9 mouse cellular contexts compared by ENCODE assay signal in genomic region chr7:35447996-35448846, GRCm38 (mm10). TPM values are rescaled to one million over a fixed set of nuclear protein-coding genes. Genes with fewer than 3 reads are reported as not detected.
A peak's percentile ranks its signal among the peaks of the same experiment; 100 is the strongest.
DNase-seq lines count a peak whose midpoint lies in the region; ATAC-seq and TF ChIP-seq lines count a peak whose summit lies in the region.
"Had no signal": no experiment of that assay in that cellular context is flagged by ENCODE, and none has a peak within 500 bp of the region (broad histone marks: within the 10 kb centered on the region; RNA-seq: fewer than 3 reads in every experiment).

Gene Slc7a9 (plus strand): TSS chr7:35448796.

- H3K4me3 ChIP-seq in hindbrain, embryonic 11.5 days (ENCODE audit: low read depth, low read length): no peak within 1 kb of the TSS
- no peak within 1 kb of the TSS for H3K4me3 ChIP-seq in hindbrain, embryonic 12.5 days
- H3K4me3 ChIP-seq in kidney, adult 2 months (ENCODE audit: insufficient read depth, low read depth, low read length): peak within 1 kb of the TSS; percentile 41

- H3K9ac ChIP-seq in hindbrain, embryonic 11.5 days (ENCODE audit: low read depth, low read length): no peak within 1 kb of the TSS
- no peak within 1 kb of the TSS for H3K9ac ChIP-seq in hindbrain, embryonic 12.5 days

- H3K9me3 ChIP-seq in hindbrain, embryonic 11.5 days (ENCODE audit: control insufficient read depth, low read length): no peaks in the 10 kb centered on the region
- H3K9me3 ChIP-seq in hindbrain, embryonic 12.5 days (replicated peaks): no peaks in the 10 kb centered on the region

- H3K27ac ChIP-seq in hindbrain, embryonic 11.5 days (ENCODE audit: low read depth, low read length): no peak within 1 kb of the TSS
- H3K27ac ChIP-seq in hindbrain, embryonic 12.5 days: no peak within 1 kb of the TSS
- H3K27ac ChIP-seq in kidney, adult 2 months (ENCODE audit: insufficient read depth, low read depth, low read length): peak within 1 kb of the TSS; percentile 61

- DNase-seq in hindbrain, embryonic 11.5 days (ENCODE audit: low spot score): peak; percentile 3
- peak; percentile 82 for DNase-seq in ZHBTc4 (ENCODE audit: low read depth, low spot score)
- DNase-seq in kidney, adult 2 months: peak; percentile 94
- peak; percentile 2 for DNase-seq in ovary, postnatal 14 days (ENCODE audit: low spot score)
- no peak for DNase-seq in cerebellum, adult 9-10 months
- no peak for DNase-seq in spleen, postnatal 14 days (ENCODE audit: low spot score in 2 of 2)
- DNase-seq: layer of hippocampus, adult 9-11 months had no signal

- no peaks in the 10 kb centered on the region for H3K4me1 ChIP-seq in hindbrain, embryonic 11.5 days (replicated peaks; ENCODE audit: control insufficient read depth, insufficient read depth, low read length)
- H3K4me1 ChIP-seq in hindbrain, embryonic 12.5 days: peaks cover 4% of the 10 kb centered on the region
- peaks cover 12% of the 10 kb centered on the region; the same call in 1 of the 2 replicates for H3K4me1 ChIP-seq in kidney, adult 2 months (ENCODE audit: control insufficient read depth, insufficient read depth, low read length)

- no peaks in the 10 kb centered on the region for H3K36me3 ChIP-seq in hindbrain, embryonic 11.5 days (ENCODE audit: control insufficient read depth, insufficient read depth, low read length)
- no peaks in the 10 kb centered on the region for H3K36me3 ChIP-seq in hindbrain, embryonic 12.5 days
- no peaks in the 10 kb centered on the region for H3K36me3 ChIP-seq in kidney, adult 2 months (ENCODE audit: control insufficient read depth, insufficient read depth, low read length)

- ATAC-seq in hindbrain, embryonic 11.5 days (ENCODE audit: low FRiP score): no peak
- ATAC-seq in hindbrain, embryonic 12.5 days (ENCODE audit: low FRiP score): no peak
- no peak for ATAC-seq in CD4-positive, CD25-positive, alpha-beta regulatory T cell, adult 4 months

- TF ChIP-seq POLR2A in kidney, adult 2 months (IDR thresholded peaks at IDR 0.05; ENCODE audit: low read depth, low read length): no peak

- H3K4me2 ChIP-seq in hindbrain, embryonic 11.5 days (replicated peaks; ENCODE audit: low read depth, low read length): no peak within 1 kb of the TSS
- H3K4me2 ChIP-seq in hindbrain, embryonic 12.5 days (replicated peaks): no peak within 1 kb of the TSS

- H3K27me3 ChIP-seq in hindbrain, embryonic 11.5 days (ENCODE audit: control insufficient read depth, insufficient read depth, low read length): no peaks in the 10 kb centered on the region
- H3K27me3 ChIP-seq in hindbrain, embryonic 12.5 days: no peaks in the 10 kb centered on the region
- H3K27me3 ChIP-seq in kidney, adult 2 months (replicated peaks; ENCODE audit: control insufficient read depth, insufficient read depth, low read length): no peaks in the 10 kb centered on the region

- 28% methylated on average over 15 of the region's 15 CpGs for WGBS in hindbrain, embryonic 11.5 days
- 32% methylated on average over 15 of the region's 15 CpGs for WGBS in hindbrain, embryonic 12.5 days
- WGBS in kidney, adult 2 months: 15% methylated on average over 15 of the region's 15 CpGs

- TF ChIP-seq CTCF in kidney, adult 2 months (conservative IDR thresholded peaks at IDR 0.05; ENCODE audit: insufficient read depth, insufficient read length, low read depth, low read length): no peak

RNA-seq across cellular contexts. Expression of gene Slc7a9, which starts in this region (rescaled TPM):
- 0.17 TPM in 1 of 2 replicates, not detected in the other for polyA plus RNA-seq in hindbrain, embryonic 11.5 days (2014; fragmentation: Nextera tagmentation; extraction: Ambion mirVana)
- not detected in 2 replicates for polyA plus RNA-seq in hindbrain, embryonic 12.5 days (2016; fragmentation: Nextera tagmentation; extraction: Ambion mirVana)
- 329 and 355 TPM in 2 replicates for polyA plus RNA-seq in kidney, adult 2 months (2012; rRNA removed)
- not detected for polyA plus RNA-seq in CD4-positive, CD25-positive, alpha-beta regulatory T cell, adult 4 months (2017; shearing (Covaris generic))

Comparison
In these comparisons a context has a peak if more than half of its experiments do, and no peak if none do; other contexts are left out.
1. RNA of gene Slc7a9 (polyA plus RNA-seq): 329 to 355 TPM in kidney, adult 2 months; not detected in hindbrain, embryonic 12.5 days, 0.17 TPM in hindbrain, embryonic 11.5 days and not detected in CD4-positive, CD25-positive, alpha-beta regulatory T cell, adult 4 months; every median in the first group is over 100 times any median in the second.
2. Peak in DNase-seq in hindbrain, embryonic 11.5 days; RNA of the gene not detected or under 1 TPM.
3. DNase-seq: peak in ZHBTc4 (single experiment), kidney, adult 2 months (single experiment) and ovary, postnatal 14 days (single experiment); none in cerebellum, adult 9-10 months (single experiment) and spleen, postnatal 14 days (0 of 2).